Mouse (Mus musculus) megakaryocyte, embryonic 14.5 days (primary cell): ENCODE results near the gene Spz1. TPM values are rescaled to one million over a fixed set of nuclear protein-coding genes. Genes with fewer than 3 reads are reported as not detected.
"Not testable (repeated sequence)": the region's sequence is repeated elsewhere in the genome, so short reads cannot be mapped to it uniquely, and the experiment has no call there.

Source experiments
- H3K27me3 ChIP-seq: replicated peaks from 2 replicates; pipeline ENCODE3; 2012; ENCODE audit warnings: inconsistent platforms
- H3K36me3 ChIP-seq: replicated peaks from 2 replicates; pipeline ENCODE3; 2012; ENCODE audit warnings: low read length, inconsistent platforms, mixed read lengths
- H3K4me1 ChIP-seq: 2 replicates; pipeline ENCODE4 v1.6.1; 2012; ENCODE audit warnings: inconsistent platforms
- H3K4me3 ChIP-seq: replicated peaks from 2 replicates; pipeline ENCODE3; 2012; ENCODE audit warnings: moderate library complexity, mild to moderate bottlenecking, inconsistent platforms
- H3K9me3 ChIP-seq: 2 replicates; pipeline ENCODE4 v1.6.1; 2012; ENCODE audit warnings: inconsistent platforms
- FLI1 ChIP-seq: IDR thresholded peaks from 2 replicates; pipeline ENCODE4 v1.6.1; 2012; ENCODE audit warnings: low read length, inconsistent platforms, mixed read lengths
- GATA1 ChIP-seq: IDR thresholded peaks from 3 replicates; pipeline ENCODE4 v1.6.1; 2012; ENCODE audit warnings: mixed read lengths, low read length, inconsistent platforms, borderline replicate concordance
- polyA plus RNA-seq: library from polyadenylated mRNA; stranded (reverse); fragments of >175 nt; gene quantifications from 2 replicates; pipeline ENCODE4 v1.2.3, GENCODE M21; 2012; ENCODE audit warnings: low replicate concordance; ENCODE audit not compliant: insufficient read depth

The Spz1 gene
- polyA plus RNA-seq, result not detected in 2 replicates

GRCm38 (mm10) chr13:92576072-92576471, at the start of gene Spz1:
TSS of gene Spz1 (minus strand) at chr13:92576172.
- Histone ChIP-seq H3K27me3 (peaks cover 8% of the 10 kb centered on the region), H3K9me3 (no peaks in the 10 kb centered on the region), H3K36me3 (no peaks in the 10 kb centered on the region), H3K4me3 (no peak within 1 kb of the TSS), H3K4me1 (peaks cover 17% of the 10 kb centered on the region)
- no peak for TF ChIP-seq GATA1
- no peak for TF ChIP-seq FLI1

- TF ChIP-seq GATA1, result no peak
- no peak for TF ChIP-seq FLI1
- peaks cover 28% of the 10 kb centered on the region for H3K4me1 ChIP-seq
Observed at GRCm38 (mm10) chr13:92616459-92616858, 40.5 kb upstream of the Spz1 start.

GRCm38 (mm10) chr13:92615201-92615600, 39.2 kb upstream of the Spz1 start:
- H3K4me3 ChIP-seq, result no peak overlapping the region
- no peak for TF ChIP-seq FLI1
- no peaks in the 10 kb centered on the region for H3K9me3 ChIP-seq
- H3K36me3 ChIP-seq, result peaks cover 24% of the 10 kb centered on the region
- H3K27me3 ChIP-seq, result no peaks in the 10 kb centered on the region
- H3K4me1 ChIP-seq, result peaks cover 30% of the 10 kb centered on the region

More at GRCm38 (mm10) chr13:92616459-92616858, 40.5 kb upstream of the Spz1 start:
- Histone ChIP-seq H3K4me3 (no peak overlapping the region), H3K9me3 (no peaks in the 10 kb centered on the region), H3K36me3 (peaks cover 24% of the 10 kb centered on the region), H3K27me3 (no peaks in the 10 kb centered on the region)

- TF ChIP-seq GATA1 (no peak), FLI1 (no peak)
- H3K4me1 ChIP-seq, result peaks cover 44% of the 10 kb centered on the region
- peaks cover 24% of the 10 kb centered on the region for H3K36me3 ChIP-seq
- H3K9me3 ChIP-seq, result no peaks in the 10 kb centered on the region
- no peaks in the 10 kb centered on the region for H3K27me3 ChIP-seq
- H3K4me3 ChIP-seq, result peak overlapping the region; percentile 31
Observed at GRCm38 (mm10) chr13:92613094-92613493, 37.1 kb upstream of the Spz1 start.

GRCm38 (mm10) chr13:92611917-92612316, 35.9 kb upstream of the Spz1 start:
- Histone ChIP-seq H3K36me3 (peaks cover 24% of the 10 kb centered on the region), H3K27me3 (no peaks in the 10 kb centered on the region), H3K4me3 (peak overlapping the region; percentile 92), H3K4me1 (peaks cover 47% of the 10 kb centered on the region), H3K9me3 (no peaks in the 10 kb centered on the region)
- TF ChIP-seq FLI1, result no peak
- no peak for TF ChIP-seq GATA1

GRCm38 (mm10) chr13:92611254-92611784, 35.3 kb upstream of the Spz1 start:
- H3K36me3 ChIP-seq, result peaks cover 21% of the 10 kb centered on the region
- H3K9me3 ChIP-seq, result no peaks in the 10 kb centered on the region
- H3K27me3 ChIP-seq, result no peaks in the 10 kb centered on the region
- peak overlapping the region; percentile 92 for H3K4me3 ChIP-seq
- no peak for TF ChIP-seq GATA1
- no peak for TF ChIP-seq FLI1
- H3K4me1 ChIP-seq, result peaks cover 47% of the 10 kb centered on the region

- H3K27me3 ChIP-seq, result no peaks in the 10 kb centered on the region
- peaks cover 47% of the 10 kb centered on the region for H3K4me1 ChIP-seq
Observed at GRCm38 (mm10) chr13:92610311-92611221, 34.6 kb upstream of the Spz1 start, which contains the start of gene Serinc5. TSS of gene Serinc5 (plus strand) at chr13:92611091.

GRCm38 (mm10) chr13:92609486-92610310, 33.7 kb upstream of the Spz1 start:
- H3K4me3 ChIP-seq, result peak overlapping the region; percentile 92
- peaks cover 42% of the 10 kb centered on the region for H3K4me1 ChIP-seq
- H3K9me3 ChIP-seq, result no peaks in the 10 kb centered on the region
- TF ChIP-seq GATA1 (no peak), FLI1 (no peak)
- H3K27me3 ChIP-seq, result no peaks in the 10 kb centered on the region
- peaks cover 11% of the 10 kb centered on the region for H3K36me3 ChIP-seq

More at GRCm38 (mm10) chr13:92610311-92611221, 34.6 kb upstream of the Spz1 start, which contains the start of gene Serinc5:
- H3K36me3 ChIP-seq, result peaks cover 17% of the 10 kb centered on the region
- no peak for TF ChIP-seq FLI1
- no peak for TF ChIP-seq GATA1
- H3K4me3 ChIP-seq, result peak within 1 kb of the TSS; percentile 92
- no peaks in the 10 kb centered on the region for H3K9me3 ChIP-seq

GRCm38 (mm10) chr13:92605306-92605705, 29.3 kb upstream of the Spz1 start:
- not testable (repeated sequence) for H3K27me3 ChIP-seq, H3K4me3 ChIP-seq, H3K9me3 ChIP-seq, H3K36me3 ChIP-seq
- peaks cover 17% of the 10 kb centered on the region for H3K4me1 ChIP-seq
